Mouse (Mus musculus): ENCODE measurements at regions not wholly inside any gene's neighbourhood (a gene's known extent, or its start where the extent isn't known, plus 50 kb on each side); places are given as distances from the start of the nearest gene placed in this dataset.

DNA sequence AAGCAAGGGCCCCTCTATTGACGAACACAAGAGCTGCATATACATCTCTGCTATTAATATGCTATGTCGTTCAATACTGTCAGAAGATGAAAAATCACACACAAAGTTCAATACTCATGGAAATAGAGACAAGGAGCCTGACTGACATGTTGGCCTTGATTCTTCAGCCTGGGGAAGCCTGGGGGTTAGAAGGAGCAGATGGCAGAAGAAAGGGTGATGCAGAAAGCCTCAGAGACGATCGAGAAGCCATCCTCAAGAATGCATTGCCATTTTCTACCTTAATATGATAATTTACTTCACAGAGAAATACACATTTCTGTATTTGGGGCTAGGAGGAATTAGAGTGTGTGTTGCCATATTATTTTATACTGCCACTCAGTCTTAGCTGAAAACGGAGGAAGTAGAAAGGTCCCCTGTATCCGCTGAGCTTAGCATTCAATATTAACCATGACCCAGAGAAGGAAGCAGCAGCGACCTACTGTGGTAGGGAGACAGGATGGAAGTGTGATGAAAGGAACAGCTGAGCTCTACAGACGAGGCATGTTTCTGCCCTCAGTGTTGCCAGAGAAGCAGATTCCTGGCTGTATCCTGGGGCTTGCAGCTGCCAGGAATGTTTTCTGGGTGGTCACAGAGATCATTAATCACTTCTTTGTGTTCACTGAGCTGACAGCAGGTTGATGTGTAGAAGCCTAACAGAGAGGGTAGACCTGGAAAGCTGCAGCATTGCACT lies 105.2 kb downstream of the Lrig3 start:
- ATAC-seq (ENCODE audit: insufficient read depth), result no peak
- WGBS (ENCODE audit: insufficient replicate concordance), result 27% methylated on average over 8 of the region's 8 CpGs

DNA sequence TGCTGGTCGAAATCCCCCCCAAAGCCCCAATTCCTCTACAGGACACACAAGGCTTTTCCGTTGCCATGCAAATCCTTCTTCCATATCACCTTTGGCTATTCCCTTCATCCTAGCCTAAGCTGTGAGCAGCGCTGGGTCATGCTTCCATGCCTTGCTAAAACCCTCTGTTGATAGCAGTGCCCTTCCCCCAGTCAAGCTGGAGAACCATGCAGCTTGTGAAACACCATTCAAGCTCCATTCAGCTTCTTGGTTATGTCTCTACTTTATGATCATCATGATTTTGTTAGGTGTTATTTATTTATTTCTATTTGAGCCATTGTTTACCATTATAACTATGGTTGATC lies 105.7 kb downstream of the Lrig3 start:
- no peak for ATAC-seq (ENCODE audit: insufficient read depth)
- no peaks in the 10 kb centered on the region for H3K9me3 ChIP-seq (ENCODE audit: control insufficient read depth, low read length)
- no peak overlapping the region for H3K9ac ChIP-seq (replicated peaks)
- no peak for DNase-seq (ENCODE audit: low read depth in 3 of 3, low spot score in 3 of 3)
- no peak overlapping the region for H3K4me2 ChIP-seq (ENCODE audit: low read depth)
- H3K4me1 ChIP-seq (replicated peaks; ENCODE audit: control insufficient read depth in 2 of 2, insufficient read depth in 2 of 2, low read length in 1 of 2), result no peaks in the 10 kb centered on the region
- H3K4me3 ChIP-seq (ENCODE audit: insufficient read depth in 1 of 2, low read depth in 2 of 2, low read length in 2 of 2), result no peak overlapping the region
- no peaks in the 10 kb centered on the region for H3K36me3 ChIP-seq (replicated peaks; ENCODE audit: control insufficient read depth, insufficient read depth, low read depth)
- 56% methylated on average over 3 of the region's 3 CpGs for WGBS (ENCODE audit: insufficient replicate concordance)
- no peak for TF ChIP-seq CTCF (IDR thresholded peaks at IDR 0.05; ENCODE audit: low read depth)
- no peak for TF ChIP-seq EP300 (IDR thresholded peaks at IDR 0.05; ENCODE audit: low read depth)
- H3K27ac ChIP-seq, result no peak overlapping the region
- H3K27me3 ChIP-seq (ENCODE audit: control insufficient read depth, insufficient read depth, low read length), result no peaks in the 10 kb centered on the region

More for the DNA sequence above, 105.2 kb downstream of the Lrig3 start:
- Histone ChIP-seq H3K4me1 (replicated peaks; ENCODE audit: control insufficient read depth in 2 of 2, insufficient read depth in 2 of 2, low read length in 1 of 2) (no peaks in the 10 kb centered on the region), H3K4me3 (ENCODE audit: insufficient read depth in 1 of 2, low read depth in 2 of 2, low read length in 2 of 2) (no peak overlapping the region), H3K4me2 (ENCODE audit: low read depth) (no peak overlapping the region), H3K9me3 (ENCODE audit: control insufficient read depth, low read length) (no peaks in the 10 kb centered on the region), H3K9ac (replicated peaks) (no peak overlapping the region), H3K27ac (no peak overlapping the region), H3K27me3 (ENCODE audit: control insufficient read depth, insufficient read depth, low read length) (no peaks in the 10 kb centered on the region), H3K36me3 (replicated peaks; ENCODE audit: control insufficient read depth, insufficient read depth, low read depth) (no peaks in the 10 kb centered on the region)
- TF ChIP-seq CTCF (IDR thresholded peaks at IDR 0.05; ENCODE audit: low read depth) (no peak), EP300 (IDR thresholded peaks at IDR 0.05; ENCODE audit: low read depth) (no peak)
- no peak for DNase-seq (ENCODE audit: low read depth in 3 of 3, low spot score in 3 of 3)

DNA sequence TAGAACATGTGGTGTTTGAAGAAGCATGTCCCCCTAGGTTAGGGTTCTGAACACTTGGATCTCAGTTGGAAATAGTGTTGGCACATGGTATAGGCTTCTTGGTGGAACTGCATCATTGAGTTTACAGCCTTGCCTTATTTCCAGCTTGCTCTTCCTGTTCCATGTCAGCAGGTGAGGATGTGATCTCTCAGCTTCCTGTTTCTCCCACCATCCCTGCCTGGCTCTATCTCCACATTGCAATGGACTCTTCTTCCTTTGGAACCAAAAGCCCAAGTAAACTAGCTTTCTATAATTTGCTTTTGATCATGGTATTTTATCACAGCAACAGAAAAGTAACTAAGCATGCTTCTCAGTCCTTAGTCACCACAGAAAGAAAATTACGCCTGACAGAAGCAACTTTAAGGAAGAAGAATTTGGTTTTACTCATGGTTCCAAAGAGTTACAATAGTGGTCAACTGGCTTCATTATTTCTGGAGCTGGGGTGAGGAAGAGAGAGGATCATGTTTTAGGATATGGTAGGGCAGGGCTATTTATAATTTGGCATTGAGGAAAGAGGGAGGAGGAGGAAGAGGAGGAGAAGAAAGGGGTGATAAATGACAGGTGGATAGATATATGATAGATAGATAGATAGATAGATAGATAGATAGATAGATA lies 111.5 kb downstream of the Lrig3 start:
- no peaks in the 10 kb centered on the region for H3K27me3 ChIP-seq (ENCODE audit: control insufficient read depth, insufficient read depth, low read length)
- no peak overlapping the region for H3K4me2 ChIP-seq (ENCODE audit: low read depth)
- no peak overlapping the region for H3K9ac ChIP-seq (replicated peaks)
- ATAC-seq (ENCODE audit: insufficient read depth), result no peak
- H3K9me3 ChIP-seq (ENCODE audit: control insufficient read depth, low read length), result peaks cover 2% of the 10 kb centered on the region
- no peaks in the 10 kb centered on the region for H3K36me3 ChIP-seq (replicated peaks; ENCODE audit: control insufficient read depth, insufficient read depth, low read depth)
- H3K27ac ChIP-seq, result no peak overlapping the region
- TF ChIP-seq EP300 (IDR thresholded peaks at IDR 0.05; ENCODE audit: low read depth) (no peak), CTCF (IDR thresholded peaks at IDR 0.05; ENCODE audit: low read depth) (no peak)
- WGBS (ENCODE audit: insufficient replicate concordance), result 71% methylated on average over 1 of the region's 1 CpGs
- DNase-seq (ENCODE audit: low read depth in 3 of 3, low spot score in 3 of 3), result no peak
- no peaks in the 10 kb centered on the region for H3K4me1 ChIP-seq (replicated peaks; ENCODE audit: control insufficient read depth in 2 of 2, insufficient read depth in 2 of 2, low read length in 1 of 2)
- no peak overlapping the region for H3K4me3 ChIP-seq (ENCODE audit: insufficient read depth in 1 of 2, low read depth in 2 of 2, low read length in 2 of 2)

DNA sequence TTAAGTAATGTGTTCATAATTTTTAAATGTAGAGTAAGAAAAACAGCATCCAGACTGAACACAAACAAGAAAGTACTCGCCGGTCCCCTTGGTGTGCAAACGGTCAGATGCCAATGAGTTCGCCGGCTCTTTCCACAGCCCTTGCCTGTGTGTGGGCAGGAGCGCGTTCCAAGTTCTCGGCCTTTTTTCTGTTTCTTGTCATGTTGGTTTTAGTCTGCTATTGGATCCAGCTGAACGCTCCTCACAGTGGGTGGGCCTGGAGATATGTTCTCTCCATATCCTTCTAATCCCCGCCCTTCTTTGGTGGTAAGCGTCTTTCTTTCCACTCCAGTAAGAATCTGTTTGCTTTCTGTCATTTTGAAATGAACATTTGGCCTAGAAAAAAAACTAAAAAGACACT lies 116.6 kb downstream of the Lrig3 start:
- no peaks in the 10 kb centered on the region for H3K4me1 ChIP-seq (replicated peaks; ENCODE audit: control insufficient read depth in 2 of 2, insufficient read depth in 2 of 2, low read length in 1 of 2)

DNA sequence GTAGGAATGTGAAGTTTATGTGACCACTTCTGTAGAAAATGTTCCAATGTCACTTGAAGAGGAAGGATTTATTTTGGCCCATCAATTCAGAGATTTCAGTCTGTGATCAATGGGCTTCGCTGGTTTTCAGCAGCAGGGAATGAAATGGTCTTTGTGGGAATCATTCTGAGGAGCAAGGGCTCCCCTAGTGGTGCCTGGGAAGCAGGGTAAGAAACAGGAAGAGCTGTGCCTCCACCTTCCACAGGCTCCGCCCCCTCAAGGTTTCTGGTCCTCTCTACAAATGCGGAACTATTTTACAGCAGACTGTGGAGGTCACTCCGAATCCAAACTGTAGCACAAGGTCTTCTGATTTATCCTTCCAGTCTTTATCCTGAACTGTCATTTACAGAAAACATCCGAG lies 120.7 kb downstream of the Lrig3 start:
- TF ChIP-seq CTCF (IDR thresholded peaks at IDR 0.05; ENCODE audit: low read depth), result 0 out of 2 replicates have a peak, but pooled peaks have one; percentile 9
- no peak for TF ChIP-seq EP300 (IDR thresholded peaks at IDR 0.05; ENCODE audit: low read depth)
- WGBS (ENCODE audit: insufficient replicate concordance), result 57% methylated on average over 5 of the region's 5 CpGs
- Histone ChIP-seq H3K9me3 (ENCODE audit: control insufficient read depth, low read length) (no peaks in the 10 kb centered on the region), H3K9ac (replicated peaks) (no peak overlapping the region), H3K27me3 (ENCODE audit: control insufficient read depth, insufficient read depth, low read length) (no peaks in the 10 kb centered on the region), H3K27ac (no peak overlapping the region), H3K4me2 (ENCODE audit: low read depth) (no peak overlapping the region), H3K4me3 (ENCODE audit: insufficient read depth in 1 of 2, low read depth in 2 of 2, low read length in 2 of 2) (no peak overlapping the region), H3K4me1 (replicated peaks; ENCODE audit: control insufficient read depth in 2 of 2, insufficient read depth in 2 of 2, low read length in 1 of 2) (no peaks in the 10 kb centered on the region), H3K36me3 (replicated peaks; ENCODE audit: control insufficient read depth, insufficient read depth, low read depth) (no peaks in the 10 kb centered on the region)
- ATAC-seq (ENCODE audit: insufficient read depth) (no peak), DNase-seq (ENCODE audit: low read depth in 3 of 3, low spot score in 3 of 3) (no peak)

More for the DNA sequence above, 116.6 kb downstream of the Lrig3 start:
- Histone ChIP-seq H3K4me3 (ENCODE audit: insufficient read depth in 1 of 2, low read depth in 2 of 2, low read length in 2 of 2) (no peak overlapping the region), H3K36me3 (replicated peaks; ENCODE audit: control insufficient read depth, insufficient read depth, low read depth) (no peaks in the 10 kb centered on the region), H3K27ac (no peak overlapping the region), H3K9me3 (ENCODE audit: control insufficient read depth, low read length) (peaks cover 2% of the 10 kb centered on the region), H3K4me2 (ENCODE audit: low read depth) (no peak overlapping the region), H3K27me3 (ENCODE audit: control insufficient read depth, insufficient read depth, low read length) (no peaks in the 10 kb centered on the region), H3K9ac (replicated peaks) (no peak overlapping the region)
- WGBS (ENCODE audit: insufficient replicate concordance), result 77% methylated on average over 11 of the region's 11 CpGs
- TF ChIP-seq CTCF (IDR thresholded peaks at IDR 0.05; ENCODE audit: low read depth) (no peak), EP300 (IDR thresholded peaks at IDR 0.05; ENCODE audit: low read depth) (no peak)
- ATAC-seq (ENCODE audit: insufficient read depth) (no peak), DNase-seq (ENCODE audit: low read depth in 3 of 3, low spot score in 3 of 3) (no peak)

All from liver, embryonic 14.5 days (tissue).